Mouse (Mus musculus): ENCODE results near the gene Esf1.
"Not testable (repeated sequence)": the region's sequence is repeated elsewhere in the genome, so short reads cannot be mapped to it uniquely, and the experiment has no call there.

Esf1 gene

GRCm38 (mm10) chr2:140170127-140170802 is at the start of gene Esf1, which contains the start of gene Ndufaf5:
TSS of gene Esf1 (minus strand) at chr2:140170564.
TSS of gene Ndufaf5 (plus strand) at chr2:140170649.
- peak; percentile 98 for DNase-seq

GRCm38 (mm10) chr2:140215965-140216364 is 45.6 kb upstream of the Esf1 start:
- no peak for DNase-seq

GRCm38 (mm10) chr2:140215415-140215814 is 45.1 kb upstream of the Esf1 start:
- no peak for DNase-seq

- DNase-seq: no peak
Measured at GRCm38 (mm10) chr2:140214519-140215027, 44.2 kb upstream of the Esf1 start.

- DNase-seq: no peak
Measured at GRCm38 (mm10) chr2:140203756-140204155, 33.4 kb upstream of the Esf1 start.

GRCm38 (mm10) chr2:140202573-140202972 is 32.2 kb upstream of the Esf1 start:
- no peak for DNase-seq

GRCm38 (mm10) chr2:140200713-140201112 is 30.3 kb upstream of the Esf1 start:
- DNase-seq: peak in 1 of 2 experiments; percentile 5

- not testable (repeated sequence) for DNase-seq
Measured at GRCm38 (mm10) chr2:140185685-140186210, 15.4 kb upstream of the Esf1 start.

GRCm38 (mm10) chr2:140170803-140171553 is 614 bp upstream of the Esf1 start:
- DNase-seq: no peak

GRCm38 (mm10) chr2:140169057-140169456 is 1.3 kb downstream of the Esf1 start:
- DNase-seq: no peak

- DNase-seq: no peak
Measured at GRCm38 (mm10) chr2:140163351-140163854, 7.0 kb downstream of the Esf1 start.

- no peak for DNase-seq
Measured at GRCm38 (mm10) chr2:140159186-140159730, 11.1 kb downstream of the Esf1 start.

- not testable (repeated sequence) for DNase-seq
Measured at GRCm38 (mm10) chr2:140151743-140152142, 18.6 kb downstream of the Esf1 start, which contains the start of gene Gm17374. TSS of gene Gm17374 (plus strand) at chr2:140152043.

- no peak for DNase-seq
Measured at GRCm38 (mm10) chr2:140125516-140125915, 44.8 kb downstream of the Esf1 start.

- no peak for DNase-seq
Measured at GRCm38 (mm10) chr2:140113851-140114250, 56.5 kb downstream of the Esf1 start.

- no peak for DNase-seq
Measured at GRCm38 (mm10) chr2:140108945-140109344, 61.4 kb downstream of the Esf1 start.

GRCm38 (mm10) chr2:140107641-140108040 is 62.7 kb downstream of the Esf1 start:
- DNase-seq: no peak

GRCm38 (mm10) chr2:140104951-140105350 is 65.4 kb downstream of the Esf1 start:
- DNase-seq: no peak

- DNase-seq: no peak
Measured at GRCm38 (mm10) chr2:140100551-140101474, 69.6 kb downstream of the Esf1 start.

- DNase-seq: no peak
Measured at GRCm38 (mm10) chr2:140099971-140100370, 70.4 kb downstream of the Esf1 start.

GRCm38 (mm10) chr2:140097131-140097591 is 73.2 kb downstream of the Esf1 start:
- no peak for DNase-seq

- no peak for DNase-seq
Measured at GRCm38 (mm10) chr2:140096034-140096433, 74.3 kb downstream of the Esf1 start.
